Mouse (Mus musculus): ENCODE results near the gene Xpo5. TPM values are rescaled to one million over a fixed set of nuclear protein-coding genes. Genes with fewer than 3 reads are reported as not detected.
A peak's percentile ranks its signal among the peaks of the same experiment; 100 is the strongest.

Xpo5 gene
- polyA plus RNA-seq (2014; fragmentation: Nextera tagmentation; extraction: Ambion mirVana): 72.0 and 78.5 TPM in 2 replicates

- Histone ChIP-seq H3K9me3 (replicated peaks; ENCODE audit: control insufficient read depth, low read length) (no peaks in the 10 kb centered on the region), H3K4me2 (ENCODE audit: low read depth, low read length) (peak within 1 kb of the TSS; percentile 85), H3K36me3 (replicated peaks; ENCODE audit: control insufficient read depth, insufficient read depth, low read depth, low read length) (peaks cover 9% of the 10 kb centered on the region), H3K4me1 (ENCODE audit: control insufficient read depth, insufficient read depth, low read length) (no peaks in the 10 kb centered on the region), H3K9ac (replicated peaks; ENCODE audit: low read length) (peak within 1 kb of the TSS; percentile 92), H3K27ac (replicated peaks; ENCODE audit: low read depth, low read length) (peak within 1 kb of the TSS; percentile 43), H3K4me3 (ENCODE audit: low read depth, low read length) (peak within 1 kb of the TSS; percentile 96), H3K27me3 (ENCODE audit: control insufficient read depth, insufficient read depth, low read length) (no peaks in the 10 kb centered on the region)
- DNase-seq (ENCODE audit: low spot score): peak; percentile 96
- peak; percentile 92 for ATAC-seq (replicated peaks; ENCODE audit: insufficient number of reproducible peaks, low FRiP score, low TSS enrichment, low read depth)
- under 1% methylated on average over 66 of the region's 66 CpGs for WGBS
These were observed at the start of gene Xpo5, which contains the start of gene Polh for GRCm38 (mm10) chr17:46202421-46203071. Gene Xpo5 (plus strand): TSS chr17:46202782. Gene Polh (minus strand): TSS chr17:46202645.

- no peak within 1 kb of the TSS for H3K27ac ChIP-seq (replicated peaks; ENCODE audit: low read depth, low read length)
- WGBS: 8% methylated on average over 33 of the region's 33 CpGs
These were observed 49.5 kb upstream of the Xpo5 start, which contains the start of gene Mad2l1bp for GRCm38 (mm10) chr17:46152847-46153782. Gene Mad2l1bp (minus strand): TSS chr17:46153553.

GRCm38 (mm10) chr17:46154336-46154735 is 48.2 kb upstream of the Xpo5 start:
- no peak for DNase-seq (ENCODE audit: low spot score)
- Histone ChIP-seq H3K27ac (replicated peaks; ENCODE audit: low read depth, low read length) (no peak overlapping the region), H3K4me1 (ENCODE audit: control insufficient read depth, insufficient read depth, low read length) (no peaks in the 10 kb centered on the region), H3K4me2 (ENCODE audit: low read depth, low read length) (no peak overlapping the region), H3K36me3 (replicated peaks; ENCODE audit: control insufficient read depth, insufficient read depth, low read depth, low read length) (no peaks in the 10 kb centered on the region), H3K9ac (replicated peaks; ENCODE audit: low read length) (no peak overlapping the region), H3K4me3 (ENCODE audit: low read depth, low read length) (no peak overlapping the region), H3K27me3 (ENCODE audit: control insufficient read depth, insufficient read depth, low read length) (no peaks in the 10 kb centered on the region), H3K9me3 (replicated peaks; ENCODE audit: control insufficient read depth, low read length) (no peaks in the 10 kb centered on the region)
- no peak for ATAC-seq (replicated peaks; ENCODE audit: insufficient number of reproducible peaks, low FRiP score, low TSS enrichment, low read depth)
- 92% methylated on average over 3 of the region's 3 CpGs for WGBS

More at GRCm38 (mm10) chr17:46152847-46153782, 49.5 kb upstream of the Xpo5 start, which contains the start of gene Mad2l1bp:
- H3K4me3 ChIP-seq (ENCODE audit: low read depth, low read length): peak within 1 kb of the TSS; percentile 65
- no peaks in the 10 kb centered on the region for H3K9me3 ChIP-seq (replicated peaks; ENCODE audit: control insufficient read depth, low read length)
- ATAC-seq (replicated peaks; ENCODE audit: insufficient number of reproducible peaks, low FRiP score, low TSS enrichment, low read depth) (peak; percentile 87), DNase-seq (ENCODE audit: low spot score) (peak; percentile 94)
- peak within 1 kb of the TSS; percentile 71 for H3K9ac ChIP-seq (replicated peaks; ENCODE audit: low read length)
- H3K27me3 ChIP-seq (ENCODE audit: control insufficient read depth, insufficient read depth, low read length): no peaks in the 10 kb centered on the region
- no peaks in the 10 kb centered on the region for H3K4me1 ChIP-seq (ENCODE audit: control insufficient read depth, insufficient read depth, low read length)
- peak within 1 kb of the TSS; percentile 80 for H3K4me2 ChIP-seq (ENCODE audit: low read depth, low read length)
- H3K36me3 ChIP-seq (replicated peaks; ENCODE audit: control insufficient read depth, insufficient read depth, low read depth, low read length): no peaks in the 10 kb centered on the region

- no peak overlapping the region for H3K27ac ChIP-seq (replicated peaks; ENCODE audit: low read depth, low read length)
- H3K4me1 ChIP-seq (ENCODE audit: control insufficient read depth, insufficient read depth, low read length): no peaks in the 10 kb centered on the region
- ATAC-seq (replicated peaks; ENCODE audit: insufficient number of reproducible peaks, low FRiP score, low TSS enrichment, low read depth): no peak
- H3K9me3 ChIP-seq (replicated peaks; ENCODE audit: control insufficient read depth, low read length): no peaks in the 10 kb centered on the region
- H3K4me3 ChIP-seq (ENCODE audit: low read depth, low read length): no peak overlapping the region
- H3K36me3 ChIP-seq (replicated peaks; ENCODE audit: control insufficient read depth, insufficient read depth, low read depth, low read length): no peaks in the 10 kb centered on the region
- no peak overlapping the region for H3K4me2 ChIP-seq (ENCODE audit: low read depth, low read length)
- WGBS: 82% methylated on average over 5 of the region's 5 CpGs
- H3K9ac ChIP-seq (replicated peaks; ENCODE audit: low read length): no peak overlapping the region
- DNase-seq (ENCODE audit: low spot score): no peak
- H3K27me3 ChIP-seq (ENCODE audit: control insufficient read depth, insufficient read depth, low read length): no peaks in the 10 kb centered on the region
These were observed 45.9 kb upstream of the Xpo5 start for GRCm38 (mm10) chr17:46156680-46157079.

GRCm38 (mm10) chr17:46157131-46157530 is 45.5 kb upstream of the Xpo5 start:
- no peak overlapping the region for H3K4me2 ChIP-seq (ENCODE audit: low read depth, low read length)
- ATAC-seq (replicated peaks; ENCODE audit: insufficient number of reproducible peaks, low FRiP score, low TSS enrichment, low read depth) (no peak), DNase-seq (ENCODE audit: low spot score) (no peak)
- H3K9me3 ChIP-seq (replicated peaks; ENCODE audit: control insufficient read depth, low read length): no peaks in the 10 kb centered on the region
- H3K9ac ChIP-seq (replicated peaks; ENCODE audit: low read length): no peak overlapping the region
- no peaks in the 10 kb centered on the region for H3K4me1 ChIP-seq (ENCODE audit: control insufficient read depth, insufficient read depth, low read length)
- H3K4me3 ChIP-seq (ENCODE audit: low read depth, low read length): no peak overlapping the region
- H3K36me3 ChIP-seq (replicated peaks; ENCODE audit: control insufficient read depth, insufficient read depth, low read depth, low read length): no peaks in the 10 kb centered on the region
- no peaks in the 10 kb centered on the region for H3K27me3 ChIP-seq (ENCODE audit: control insufficient read depth, insufficient read depth, low read length)
- 83% methylated on average over 8 of the region's 8 CpGs for WGBS
- no peak overlapping the region for H3K27ac ChIP-seq (replicated peaks; ENCODE audit: low read depth, low read length)

GRCm38 (mm10) chr17:46159236-46159635 is 43.3 kb upstream of the Xpo5 start:
- ATAC-seq (replicated peaks; ENCODE audit: insufficient number of reproducible peaks, low FRiP score, low TSS enrichment, low read depth) (no peak), DNase-seq (ENCODE audit: low spot score) (no peak)
- H3K27ac ChIP-seq (replicated peaks; ENCODE audit: low read depth, low read length): no peak overlapping the region
- no peak overlapping the region for H3K9ac ChIP-seq (replicated peaks; ENCODE audit: low read length)
- H3K36me3 ChIP-seq (replicated peaks; ENCODE audit: control insufficient read depth, insufficient read depth, low read depth, low read length): no peaks in the 10 kb centered on the region; the same call in 1 of the 2 replicates
- 65% methylated on average over 2 of the region's 2 CpGs for WGBS
- no peaks in the 10 kb centered on the region for H3K9me3 ChIP-seq (replicated peaks; ENCODE audit: control insufficient read depth, low read length)
- no peak overlapping the region for H3K4me2 ChIP-seq (ENCODE audit: low read depth, low read length)
- H3K4me1 ChIP-seq (ENCODE audit: control insufficient read depth, insufficient read depth, low read length): no peaks in the 10 kb centered on the region
- no peak overlapping the region for H3K4me3 ChIP-seq (ENCODE audit: low read depth, low read length)
- H3K27me3 ChIP-seq (ENCODE audit: control insufficient read depth, insufficient read depth, low read length): no peaks in the 10 kb centered on the region

- DNase-seq (ENCODE audit: low spot score) (peak; percentile 94), ATAC-seq (replicated peaks; ENCODE audit: insufficient number of reproducible peaks, low FRiP score, low TSS enrichment, low read depth) (peak; percentile 76)
- under 1% methylated on average over 16 of the region's 16 CpGs for WGBS
- Histone ChIP-seq H3K9ac (replicated peaks; ENCODE audit: low read length) (peak overlapping the region; percentile 35), H3K4me2 (ENCODE audit: low read depth, low read length) (peak overlapping the region; percentile 81), H3K27me3 (ENCODE audit: control insufficient read depth, insufficient read depth, low read length) (no peaks in the 10 kb centered on the region), H3K4me3 (ENCODE audit: low read depth, low read length) (peak overlapping the region; percentile 71), H3K9me3 (replicated peaks; ENCODE audit: control insufficient read depth, low read length) (no peaks in the 10 kb centered on the region), H3K36me3 (replicated peaks; ENCODE audit: control insufficient read depth, insufficient read depth, low read depth, low read length) (no peaks in the 10 kb centered on the region; the same call in none of the 2 replicates), H3K4me1 (ENCODE audit: control insufficient read depth, insufficient read depth, low read length) (no peaks in the 10 kb centered on the region), H3K27ac (replicated peaks; ENCODE audit: low read depth, low read length) (peak overlapping the region; percentile 73)
These were observed 42.4 kb upstream of the Xpo5 start for GRCm38 (mm10) chr17:46160090-46160662.
